Mouse (Mus musculus): Measurements from ENCODE around the gene Sorl1. TPM values are rescaled to one million over a fixed set of nuclear protein-coding genes. Genes with fewer than 3 reads are reported as not detected.

The Sorl1 gene
- polyA plus RNA-seq, 2 experiments, result 1.1 to 1.4 TPM

DNA sequence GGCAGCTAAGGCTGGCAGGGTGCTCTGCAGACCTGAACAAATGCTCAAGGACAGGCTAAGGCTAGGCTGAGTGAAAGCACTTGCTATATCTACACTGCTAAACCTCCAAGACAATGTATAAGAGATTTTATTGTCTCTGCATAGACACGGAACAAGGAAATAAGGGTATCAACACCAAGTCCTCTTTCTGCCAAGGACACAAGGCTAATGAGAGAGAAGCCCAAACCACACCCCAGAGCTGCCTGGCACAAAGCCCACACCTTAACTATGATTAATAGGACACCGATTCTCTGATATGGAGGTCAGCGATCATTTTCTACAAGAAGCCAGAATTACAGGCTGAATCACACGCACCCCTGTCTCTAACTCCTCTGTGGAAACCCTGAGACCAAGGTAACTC is 120.0 kb downstream of the Sorl1 start:
- TF ChIP-seq CTCF (IDR thresholded peaks at IDR 0.05; ENCODE audit: low read depth) (no peak), EP300 (IDR thresholded peaks at IDR 0.05; ENCODE audit: low read depth) (no peak)
- DNase-seq (ENCODE audit: low read depth in 3 of 3, low spot score in 3 of 3) (no peak), ATAC-seq (ENCODE audit: insufficient read depth) (no peak)

DNA sequence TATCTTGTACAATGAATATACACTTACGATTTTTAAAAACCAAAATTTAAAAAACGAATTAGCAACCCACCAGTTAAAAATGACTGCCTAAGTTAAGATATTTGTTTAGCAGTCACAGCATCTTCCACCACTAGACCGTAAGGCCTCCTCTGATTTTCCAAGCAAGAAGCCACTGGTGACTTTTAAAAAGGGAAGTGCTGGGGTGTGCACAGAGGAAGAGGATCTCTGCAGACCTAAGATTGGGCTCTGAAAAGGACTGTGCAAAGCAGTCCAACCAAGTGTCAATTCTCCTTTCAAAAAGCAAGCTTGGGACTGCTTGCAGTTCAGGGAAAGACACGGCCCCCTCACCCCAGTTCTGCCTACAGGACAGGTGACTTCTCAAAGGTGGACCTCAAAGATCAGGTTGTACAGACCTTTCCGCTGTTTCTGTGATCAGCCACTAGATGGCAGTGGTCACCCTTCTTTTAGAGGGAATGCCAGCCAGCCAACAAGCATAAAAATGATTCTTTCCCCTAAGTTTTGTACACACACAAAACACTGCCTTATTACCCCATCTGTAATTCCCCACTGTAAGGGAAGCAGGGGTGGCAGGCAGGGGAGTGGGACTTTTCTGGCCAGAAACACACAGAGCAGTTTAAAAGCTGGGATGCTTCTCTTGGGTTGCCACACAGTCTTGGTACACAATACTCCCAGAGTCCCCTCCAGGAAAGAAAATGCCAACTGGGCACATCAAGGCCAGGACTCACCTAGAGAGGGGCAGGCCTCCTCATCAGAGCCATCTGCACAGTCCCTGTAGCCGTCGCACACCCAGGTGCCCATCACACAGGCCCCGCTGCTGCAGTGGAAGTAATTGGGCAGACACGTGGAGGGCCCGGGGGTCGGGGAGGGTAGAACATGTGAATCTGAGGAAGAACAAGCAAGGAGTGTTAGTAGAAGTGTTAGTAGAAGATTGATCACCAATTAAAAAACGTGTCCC is 124.3 kb downstream of the Sorl1 start:
- ATAC-seq (ENCODE audit: insufficient read depth) (no peak), DNase-seq (ENCODE audit: low read depth in 3 of 3, low spot score in 3 of 3) (no peak)
- TF ChIP-seq CTCF (IDR thresholded peaks at IDR 0.05; ENCODE audit: low read depth) (peak; percentile 77), EP300 (IDR thresholded peaks at IDR 0.05; ENCODE audit: low read depth) (no peak)
- Histone ChIP-seq H3K4me2 (ENCODE audit: low read depth) (no peak overlapping the region), H3K4me1 (replicated peaks; ENCODE audit: control insufficient read depth in 2 of 2, insufficient read depth in 2 of 2, low read length in 1 of 2) (no peaks in the 10 kb centered on the region), H3K27ac (no peak overlapping the region), H3K4me3 (ENCODE audit: insufficient read depth in 1 of 2, low read depth in 2 of 2, low read length in 2 of 2) (no peak overlapping the region), H3K9ac (replicated peaks) (no peak overlapping the region), H3K27me3 (ENCODE audit: control insufficient read depth, insufficient read depth, low read length) (no peaks in the 10 kb centered on the region), H3K36me3 (replicated peaks; ENCODE audit: control insufficient read depth, insufficient read depth, low read depth) (no peaks in the 10 kb centered on the region), H3K9me3 (ENCODE audit: control insufficient read depth, low read length) (no peaks in the 10 kb centered on the region)
- 54% methylated on average over 12 of the region's 12 CpGs for WGBS (ENCODE audit: insufficient replicate concordance)

More for the DNA sequence above, 120.0 kb downstream of the Sorl1 start:
- Histone ChIP-seq H3K4me1 (replicated peaks; ENCODE audit: control insufficient read depth in 2 of 2, insufficient read depth in 2 of 2, low read length in 1 of 2) (no peaks in the 10 kb centered on the region), H3K4me2 (ENCODE audit: low read depth) (no peak overlapping the region), H3K27ac (no peak overlapping the region), H3K4me3 (ENCODE audit: insufficient read depth in 1 of 2, low read depth in 2 of 2, low read length in 2 of 2) (no peak overlapping the region), H3K9ac (replicated peaks) (no peak overlapping the region), H3K36me3 (replicated peaks; ENCODE audit: control insufficient read depth, insufficient read depth, low read depth) (no peaks in the 10 kb centered on the region), H3K27me3 (ENCODE audit: control insufficient read depth, insufficient read depth, low read length) (no peaks in the 10 kb centered on the region), H3K9me3 (ENCODE audit: control insufficient read depth, low read length) (no peaks in the 10 kb centered on the region)
- WGBS (ENCODE audit: insufficient replicate concordance), result 72% methylated on average over 4 of the region's 4 CpGs

DNA sequence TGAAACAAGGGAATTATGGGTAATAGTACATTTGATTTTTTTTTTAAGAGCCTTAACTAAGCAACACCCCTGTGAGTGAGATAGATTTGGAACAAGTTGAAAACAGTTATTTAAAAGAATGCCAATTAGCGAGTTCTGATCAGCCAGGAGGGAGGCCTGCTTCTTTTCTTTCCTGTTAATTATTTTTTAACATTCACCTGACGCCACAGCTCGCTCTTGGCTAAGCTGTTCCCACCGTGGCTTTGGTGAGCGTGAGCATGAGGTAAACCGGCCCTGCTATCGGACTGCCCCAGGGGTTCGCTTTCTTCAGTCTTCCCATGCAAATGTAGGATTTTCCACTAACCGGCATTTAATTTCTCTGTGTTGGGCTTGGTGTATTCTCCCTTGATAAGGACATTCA is 128.8 kb downstream of the Sorl1 start:
- no peak for DNase-seq (ENCODE audit: low read depth in 3 of 3, low spot score in 3 of 3)
- no peaks in the 10 kb centered on the region for H3K4me1 ChIP-seq (replicated peaks; ENCODE audit: control insufficient read depth in 2 of 2, insufficient read depth in 2 of 2, low read length in 1 of 2)
- ATAC-seq (ENCODE audit: insufficient read depth), result no peak
- H3K4me2 ChIP-seq (ENCODE audit: low read depth), result no peak overlapping the region
- H3K27ac ChIP-seq, result no peak overlapping the region
- no peaks in the 10 kb centered on the region for H3K36me3 ChIP-seq (replicated peaks; ENCODE audit: control insufficient read depth, insufficient read depth, low read depth)
- TF ChIP-seq EP300 (IDR thresholded peaks at IDR 0.05; ENCODE audit: low read depth) (no peak), CTCF (IDR thresholded peaks at IDR 0.05; ENCODE audit: low read depth) (no peak)
- no peaks in the 10 kb centered on the region for H3K9me3 ChIP-seq (ENCODE audit: control insufficient read depth, low read length)
- H3K4me3 ChIP-seq (ENCODE audit: insufficient read depth in 1 of 2, low read depth in 2 of 2, low read length in 2 of 2), result no peak overlapping the region
- no peaks in the 10 kb centered on the region for H3K27me3 ChIP-seq (ENCODE audit: control insufficient read depth, insufficient read depth, low read length)
- WGBS (ENCODE audit: insufficient replicate concordance), result 68% methylated on average over 9 of the region's 9 CpGs
- H3K9ac ChIP-seq (replicated peaks), result no peak overlapping the region

DNA sequence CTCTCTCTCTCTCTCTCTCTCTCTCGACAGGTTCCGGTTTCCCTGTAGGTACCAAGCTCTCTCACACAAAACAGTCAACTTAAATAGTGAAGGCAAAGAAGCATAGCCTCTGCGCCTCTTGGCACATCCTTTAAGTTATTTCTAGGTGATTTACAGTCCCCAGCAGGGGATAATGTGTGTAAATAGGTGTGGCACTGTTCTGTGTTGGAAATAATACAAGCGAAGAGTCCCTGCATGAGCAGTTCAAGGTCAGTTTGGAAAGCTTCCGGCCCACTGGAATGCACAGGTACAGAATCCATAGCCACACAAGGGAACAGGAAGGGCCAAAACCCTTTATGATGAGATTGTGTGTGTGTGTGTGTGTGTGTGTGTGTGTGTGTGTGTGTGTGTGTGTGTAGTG is 130.3 kb downstream of the Sorl1 start:
- H3K4me3 ChIP-seq (ENCODE audit: insufficient read depth in 1 of 2, low read depth in 2 of 2, low read length in 2 of 2), result no peak overlapping the region
- WGBS (ENCODE audit: insufficient replicate concordance), result 64% methylated on average over 5 of the region's 5 CpGs
- no peak overlapping the region for H3K27ac ChIP-seq
- no peaks in the 10 kb centered on the region for H3K27me3 ChIP-seq (ENCODE audit: control insufficient read depth, insufficient read depth, low read length)
- no peaks in the 10 kb centered on the region for H3K4me1 ChIP-seq (replicated peaks; ENCODE audit: control insufficient read depth in 2 of 2, insufficient read depth in 2 of 2, low read length in 1 of 2)
- H3K9ac ChIP-seq (replicated peaks), result no peak overlapping the region
- no peaks in the 10 kb centered on the region for H3K9me3 ChIP-seq (ENCODE audit: control insufficient read depth, low read length)
- DNase-seq (ENCODE audit: low read depth in 3 of 3, low spot score in 3 of 3) (no peak), ATAC-seq (ENCODE audit: insufficient read depth) (no peak)
- TF ChIP-seq EP300 (IDR thresholded peaks at IDR 0.05; ENCODE audit: low read depth) (no peak), CTCF (IDR thresholded peaks at IDR 0.05; ENCODE audit: low read depth) (no peak)
- no peaks in the 10 kb centered on the region for H3K36me3 ChIP-seq (replicated peaks; ENCODE audit: control insufficient read depth, insufficient read depth, low read depth)
- H3K4me2 ChIP-seq (ENCODE audit: low read depth), result no peak overlapping the region

DNA sequence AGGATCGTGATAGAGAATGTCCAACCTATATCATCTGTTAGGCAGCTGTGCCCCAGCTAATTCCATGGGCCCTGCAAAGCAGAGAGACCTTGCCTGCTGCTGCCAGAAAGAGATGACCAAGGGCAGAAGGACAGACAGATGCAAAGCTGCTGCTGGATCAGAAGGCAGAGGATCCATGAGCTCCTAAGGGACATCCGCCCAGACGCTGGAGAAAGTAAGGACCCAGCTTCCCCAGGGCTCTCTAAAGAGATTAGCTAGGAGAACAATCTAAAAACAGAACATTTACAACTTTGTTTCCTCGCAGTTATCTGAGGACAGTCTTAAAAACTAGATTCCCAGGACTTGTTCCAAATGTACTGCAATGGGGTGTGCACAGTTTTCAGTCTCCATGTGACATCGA is 131.3 kb downstream of the Sorl1 start:
- no peaks in the 10 kb centered on the region for H3K9me3 ChIP-seq (ENCODE audit: control insufficient read depth, low read length)
- no peak overlapping the region for H3K9ac ChIP-seq (replicated peaks)
- H3K27ac ChIP-seq, result no peak overlapping the region
- no peaks in the 10 kb centered on the region for H3K36me3 ChIP-seq (replicated peaks; ENCODE audit: control insufficient read depth, insufficient read depth, low read depth)
- ATAC-seq (ENCODE audit: insufficient read depth), result no peak
- 61% methylated on average over 5 of the region's 5 CpGs for WGBS (ENCODE audit: insufficient replicate concordance)
- no peak for DNase-seq (ENCODE audit: low read depth in 3 of 3, low spot score in 3 of 3)
- no peak overlapping the region for H3K4me2 ChIP-seq (ENCODE audit: low read depth)
- H3K4me1 ChIP-seq (replicated peaks; ENCODE audit: control insufficient read depth in 2 of 2, insufficient read depth in 2 of 2, low read length in 1 of 2), result no peaks in the 10 kb centered on the region
- no peak for TF ChIP-seq CTCF (IDR thresholded peaks at IDR 0.05; ENCODE audit: low read depth)
- no peak for TF ChIP-seq EP300 (IDR thresholded peaks at IDR 0.05; ENCODE audit: low read depth)
- no peak overlapping the region for H3K4me3 ChIP-seq (ENCODE audit: insufficient read depth in 1 of 2, low read depth in 2 of 2, low read length in 2 of 2)
- H3K27me3 ChIP-seq (ENCODE audit: control insufficient read depth, insufficient read depth, low read length), result no peaks in the 10 kb centered on the region
